Mouse (Mus musculus) brain, embryonic 14.5 days (tissue): ENCODE results near the gene Ddx39b. TPM values are rescaled to one million over a fixed set of nuclear protein-coding genes. Genes with fewer than 3 reads are reported as not detected.
"Not testable (repeated sequence)": the region's sequence is repeated elsewhere in the genome, so short reads cannot be mapped to it uniquely, and the experiment has no call there.

ENCODE experiments used
- DNase-seq: peaks from one replicate; pipeline ENCODE4 v3.0.0-alpha.2; 2011; ENCODE audit warnings: low read depth
- CTCF ChIP-seq: fragments of 200-500 bp; IDR thresholded peaks from 2 replicates; pipeline ENCODE4 v1.5.1; 2012; ENCODE audit warnings: inconsistent platforms, mild to moderate bottlenecking, moderate library complexity, borderline replicate concordance; ENCODE audit not compliant: insufficient read depth, insufficient read length; ENCODE audit errors: extremely low read depth
- POLR2A ChIP-seq: fragments of 200-500 bp; IDR thresholded peaks from 2 replicates; pipeline ENCODE4 v1.6.1; 2012; ENCODE audit warnings: mild to moderate bottlenecking, inconsistent platforms, borderline replicate concordance; ENCODE audit not compliant: poor library complexity, insufficient read depth, insufficient read length, severe bottlenecking; ENCODE audit errors: extremely low read depth
- polyA plus RNA-seq: library from polyadenylated mRNA; depleted of rRNA; stranded (reverse); fragments of >200 nt; gene quantifications from 2 replicates; pipeline ENCODE4 v1.2.3, GENCODE M21; 2012; rRNA removed

The Ddx39b gene
- polyA plus RNA-seq, 1 experiment = 887 TPM

DNA sequence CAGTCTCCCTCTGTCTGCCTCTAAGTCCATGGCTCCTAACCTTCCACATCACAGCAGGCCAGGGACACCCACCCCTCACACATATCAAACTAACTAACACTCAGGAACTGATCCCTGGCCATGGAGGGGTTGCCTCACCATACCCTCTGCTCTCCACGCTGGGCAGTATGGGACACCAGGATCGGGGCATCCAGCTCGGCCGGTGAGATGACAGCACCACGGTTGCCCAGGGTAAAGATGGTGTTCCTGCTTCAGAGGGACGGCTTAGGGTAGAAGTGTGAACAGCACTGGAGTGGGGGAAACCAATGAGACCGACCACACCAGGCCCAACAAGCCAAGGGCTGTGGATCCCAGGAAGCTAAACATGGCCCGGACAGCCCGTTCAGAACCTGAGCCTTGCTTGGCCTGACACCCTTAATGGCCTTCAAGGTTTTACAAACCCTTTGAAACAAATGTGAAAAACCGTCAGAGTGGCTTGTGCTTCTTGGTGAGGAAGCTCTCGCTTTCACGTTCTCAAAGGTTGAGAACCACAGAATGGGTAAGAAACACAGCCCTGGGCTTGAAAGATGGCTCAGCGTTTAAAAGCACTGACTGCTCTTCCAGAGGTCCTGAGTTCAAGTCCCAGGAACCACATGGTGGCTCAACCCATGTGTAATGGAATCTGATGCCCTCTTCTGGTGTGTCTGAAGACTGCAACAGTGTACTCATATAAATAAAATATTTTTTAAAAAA is 37.6 kb downstream of the Ddx39b start:
- DNase-seq = no peak
- TF ChIP-seq POLR2A = no peak
- no peak for TF ChIP-seq CTCF

GRCm38 (mm10) chr17:35280276-35280675 is 38.7 kb downstream of the Ddx39b start:
- TF ChIP-seq CTCF = no peak
- no peak for TF ChIP-seq POLR2A
- no peak for DNase-seq

DNA sequence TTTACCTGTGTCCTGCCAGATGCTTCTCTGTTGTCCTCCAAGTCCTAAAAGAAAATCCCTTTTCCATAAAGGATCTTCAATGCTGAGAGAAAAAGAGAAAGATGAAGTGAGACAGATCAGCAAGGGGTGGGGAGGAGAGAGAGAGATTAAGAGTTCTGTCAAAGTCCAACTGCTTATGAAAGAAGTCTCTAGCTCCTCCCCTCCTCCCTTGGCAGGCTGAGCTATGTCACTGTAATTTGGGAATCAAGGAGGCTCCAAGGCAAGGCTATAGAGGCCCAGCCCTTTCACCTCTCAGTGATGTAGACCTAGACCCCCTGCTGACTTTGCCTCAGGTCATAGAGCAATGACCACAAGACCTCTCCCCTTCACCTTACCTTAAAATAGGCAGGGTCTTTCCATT is 43.9 kb downstream of the Ddx39b start:
- TF ChIP-seq POLR2A (no peak), CTCF (no peak)
- DNase-seq = no peak

DNA sequence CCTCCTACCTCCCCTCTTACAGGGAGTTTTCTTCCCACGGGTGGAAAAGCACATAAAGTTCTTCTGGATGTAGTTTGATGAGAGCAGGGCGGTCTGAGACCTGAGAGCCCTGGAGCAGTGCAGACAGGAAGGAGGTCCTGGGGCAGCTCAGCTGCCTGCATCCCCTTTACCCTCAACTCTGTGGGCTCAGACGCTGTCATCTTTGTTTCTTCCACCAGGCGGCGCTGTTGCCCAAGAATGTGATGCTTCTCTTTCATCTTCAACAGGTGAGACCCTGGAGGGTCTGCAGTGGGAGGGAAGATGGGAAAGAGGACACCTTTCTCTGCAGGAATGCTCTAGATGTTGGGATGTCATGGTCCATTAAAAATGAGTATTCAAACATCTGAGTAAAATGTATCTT is 54.2 kb downstream of the Ddx39b start:
- TF ChIP-seq CTCF = peak; percentile 51; the same call in 1 of the 2 replicates
- not testable (repeated sequence) for DNase-seq

- DNase-seq = not testable (repeated sequence)
Measured at GRCm38 (mm10) chr17:35300261-35300945, 58.9 kb downstream of the Ddx39b start.

- TF ChIP-seq POLR2A (no peak), CTCF (peak; percentile 92)
- peak; percentile 74 for DNase-seq
Measured at GRCm38 (mm10) chr17:35301645-35302258, 60.2 kb downstream of the Ddx39b start.

- no peak for TF ChIP-seq POLR2A
- no peak for TF ChIP-seq CTCF
- DNase-seq = no peak
Measured at GRCm38 (mm10) chr17:35303271-35303670, 61.7 kb downstream of the Ddx39b start.

Other genes with a start within 250 kb of the Ddx39b start
- 99.2 and 119 TPM in 2 replicates for gene Vars, start 240.8 kb upstream of the Ddx39b start, polyA plus RNA-seq
- gene Vwa7, start 225.2 kb upstream of the Ddx39b start, polyA plus RNA-seq = 0.49 and 0.71 TPM in 2 replicates
- 4.0 and 6.5 TPM in 2 replicates for gene Sapcd1, start 213.7 kb upstream of the Ddx39b start, polyA plus RNA-seq
- 4.2 and 6.4 TPM in 2 replicates for gene Msh5, start 195.0 kb upstream of the Ddx39b start, polyA plus RNA-seq
- 69.6 and 89.8 TPM in 2 replicates for gene Clic1, start 191.8 kb upstream of the Ddx39b start, polyA plus RNA-seq
- gene Ddah2, start 182.7 kb upstream of the Ddx39b start, polyA plus RNA-seq = 322 and 438 TPM in 2 replicates
- 0.42 and 0.50 TPM in 2 replicates for gene Ly6g6c, start 176.4 kb upstream of the Ddx39b start, polyA plus RNA-seq
- 0.30 and 0.35 TPM in 2 replicates for gene Mpig6b, start 175.6 kb upstream of the Ddx39b start, polyA plus RNA-seq
- gene Ly6g6e, start 164.8 kb upstream of the Ddx39b start, polyA plus RNA-seq = 1.2 and 12.4 TPM in 2 replicates
- 1.8 and 2.7 TPM in 2 replicates for gene Ly6g6d, start 163.7 kb upstream of the Ddx39b start, polyA plus RNA-seq
- 0.15 and 0.30 TPM in 2 replicates for gene Ly6g6f, start 156.1 kb upstream of the Ddx39b start, polyA plus RNA-seq
- gene Abhd16a, start 152.5 kb upstream of the Ddx39b start, polyA plus RNA-seq = 91.0 and 135 TPM in 2 replicates
- gene Ly6g5c, start 133.5 kb upstream of the Ddx39b start, polyA plus RNA-seq = not detected in 2 replicates
- 3.1 and 3.4 TPM in 2 replicates for gene Ly6g5b, start 126.3 kb upstream of the Ddx39b start, polyA plus RNA-seq
- gene Gpank1, start 120.3 kb upstream of the Ddx39b start, polyA plus RNA-seq = 21.4 and 25.3 TPM in 2 replicates
- gene Csnk2b, start 119.7 kb upstream of the Ddx39b start, polyA plus RNA-seq = 243 and 257 TPM in 2 replicates
- gene D17H6S53E, start 115.4 kb upstream of the Ddx39b start, polyA plus RNA-seq = 3.3 and 4.6 TPM in 2 replicates
- 0.93 and 1.1 TPM in 2 replicates for gene Apom, start 109.7 kb upstream of the Ddx39b start, polyA plus RNA-seq
- 378 and 427 TPM in 2 replicates for gene Bag6, start 106.6 kb upstream of the Ddx39b start, polyA plus RNA-seq
- gene Prrc2a, start 76.8 kb upstream of the Ddx39b start, polyA plus RNA-seq = 367 and 409 TPM in 2 replicates
- 1.6 and 2.2 TPM in 2 replicates for gene Aif1, start 65.7 kb upstream of the Ddx39b start, polyA plus RNA-seq
- 8.2 and 11.8 TPM in 2 replicates for gene Lst1, start 53.3 kb upstream of the Ddx39b start, polyA plus RNA-seq
- 0.58 and 1.1 TPM in 2 replicates for gene Ltb, start 47.3 kb upstream of the Ddx39b start, polyA plus RNA-seq
- gene Tnf, start 39.7 kb upstream of the Ddx39b start, polyA plus RNA-seq = 0.15 and 0.21 TPM in 2 replicates
- gene Lta, start 36.4 kb upstream of the Ddx39b start, polyA plus RNA-seq = 0.27 and 0.29 TPM in 2 replicates
- not detected in 2 replicates for gene Gm16181, start 20.9 kb upstream of the Ddx39b start, polyA plus RNA-seq
- gene Atp6v1g2, start 8.1 kb upstream of the Ddx39b start, polyA plus RNA-seq = 72.5 and 74.9 TPM in 2 replicates
- 13.4 and 17.3 TPM in 2 replicates for gene Nfkbil1, start 6.0 kb upstream of the Ddx39b start, polyA plus RNA-seq
- 37.1 and 39.5 TPM in 2 replicates for gene H2-D1, start 21.0 kb downstream of the Ddx39b start, polyA plus RNA-seq
- 0.10 TPM in 2 replicates for gene H2-Q1, start 78.7 kb downstream of the Ddx39b start, polyA plus RNA-seq
- gene H2-Q2, start 100.5 kb downstream of the Ddx39b start, polyA plus RNA-seq = 0.97 and 1.4 TPM in 2 replicates
- 2.9 and 3.0 TPM in 2 replicates for gene H2-Q4, start 137.9 kb downstream of the Ddx39b start, polyA plus RNA-seq
- 0.57 and 0.58 TPM in 2 replicates for gene H2-Q6, start 183.1 kb downstream of the Ddx39b start, polyA plus RNA-seq
- 3.6 and 4.3 TPM in 2 replicates for gene H2-Q7, start 197.4 kb downstream of the Ddx39b start, polyA plus RNA-seq
- 0.11 and 0.26 TPM in 2 replicates for gene H2-Q10, start 228.3 kb downstream of the Ddx39b start, polyA plus RNA-seq